Mouse (Mus musculus): ENCODE results near the gene Cst9. TPM values are rescaled to one million over a fixed set of nuclear protein-coding genes. Genes with fewer than 3 reads are reported as not detected.

The Cst9 gene
- total and polyA plus RNA-seq, 2 experiments from 2014 or later = 16.8 TPM; not detected in 1

DNA sequence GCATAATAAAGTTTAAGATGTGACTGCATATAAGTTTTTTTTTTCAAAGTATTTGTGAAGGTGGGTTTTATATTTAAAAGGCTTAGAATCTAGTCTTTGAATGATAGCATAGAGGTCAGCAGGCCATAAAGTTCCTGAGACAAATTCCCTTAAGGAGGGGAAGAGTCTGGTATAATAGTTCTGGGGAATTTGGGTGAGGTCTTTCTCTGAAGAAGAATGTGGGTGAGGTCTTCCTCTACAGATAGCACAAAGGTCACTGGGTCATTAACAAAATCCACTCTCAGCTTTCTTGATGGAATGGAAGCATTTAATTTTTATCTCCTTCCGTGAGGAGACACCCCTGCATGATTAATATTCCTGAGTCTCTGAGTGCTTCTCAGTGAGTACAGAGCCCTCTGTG, 9.0 kb upstream of the Cst9 start:
- Histone ChIP-seq H3K36me3 (replicated peaks; ENCODE audit: control insufficient read depth, insufficient read depth, low read length) (no peaks in the 10 kb centered on the region), H3K9ac (replicated peaks; ENCODE audit: low read depth, low read length) (no peak overlapping the region), H3K4me2 (ENCODE audit: low read depth, low read length) (no peak overlapping the region), H3K4me1 (ENCODE audit: control insufficient read depth, insufficient read depth) (no peaks in the 10 kb centered on the region), H3K27me3 (ENCODE audit: control insufficient read depth, insufficient read depth, low read length) (no peaks in the 10 kb centered on the region), H3K9me3 (replicated peaks; ENCODE audit: control insufficient read depth, low read length) (no peaks in the 10 kb centered on the region), H3K4me3 (ENCODE audit: low read depth, low read length) (no peak overlapping the region), H3K27ac (ENCODE audit: low read depth) (no peak overlapping the region)
- ATAC-seq (ENCODE audit: insufficient read depth, low read depth) = no peak
- TF ChIP-seq CTCF (IDR thresholded peaks at IDR 0.05; ENCODE audit: low read depth) = no peak
- TF ChIP-seq EP300 (IDR thresholded peaks at IDR 0.05; ENCODE audit: low read depth) = no peak
- WGBS = 37% methylated on average over 1 of the region's 1 CpGs
- no peak for DNase-seq (ENCODE audit: low spot score)

DNA sequence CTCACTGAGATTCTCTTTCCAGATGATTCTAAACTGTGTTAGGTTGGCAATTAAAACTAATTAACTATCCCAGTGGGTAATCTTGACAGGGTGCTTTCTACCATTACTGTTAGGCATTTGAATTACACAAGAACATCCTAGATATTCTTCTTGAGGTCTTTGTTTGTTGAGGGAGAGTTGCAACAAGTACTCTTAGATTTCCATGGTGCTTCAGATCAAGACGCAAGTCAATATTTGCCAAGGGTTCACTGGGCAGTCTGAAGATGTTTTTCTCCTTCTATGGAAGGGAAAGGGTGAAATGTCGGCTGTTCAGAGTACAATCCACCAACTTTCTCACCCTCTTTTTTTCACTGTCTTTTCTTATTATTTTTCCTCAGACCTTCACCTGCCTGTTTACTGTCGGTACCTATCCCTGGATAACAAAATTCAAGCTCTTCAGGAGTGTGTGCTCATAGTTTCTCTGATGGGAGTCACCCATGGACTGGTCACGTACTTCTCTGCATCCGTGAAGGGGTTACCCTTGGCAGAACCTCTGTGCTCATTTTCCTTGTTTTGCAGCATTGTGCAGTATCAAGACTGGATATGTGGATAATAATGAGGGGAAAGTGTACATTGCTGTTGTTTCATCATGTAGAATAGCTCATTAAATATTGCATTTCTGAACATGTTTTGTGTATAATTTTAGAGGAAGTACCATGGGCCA, 3.3 kb downstream of the Cst9 start:
- ATAC-seq (ENCODE audit: insufficient read depth, low read depth) (no peak), DNase-seq (ENCODE audit: low spot score) (no peak)
- Histone ChIP-seq H3K36me3 (replicated peaks; ENCODE audit: control insufficient read depth, insufficient read depth, low read length) (no peaks in the 10 kb centered on the region), H3K4me2 (ENCODE audit: low read depth, low read length) (no peak overlapping the region), H3K9me3 (replicated peaks; ENCODE audit: control insufficient read depth, low read length) (no peaks in the 10 kb centered on the region), H3K9ac (replicated peaks; ENCODE audit: low read depth, low read length) (no peak overlapping the region), H3K4me3 (ENCODE audit: low read depth, low read length) (no peak overlapping the region), H3K27me3 (ENCODE audit: control insufficient read depth, insufficient read depth, low read length) (no peaks in the 10 kb centered on the region), H3K27ac (ENCODE audit: low read depth) (no peak overlapping the region), H3K4me1 (ENCODE audit: control insufficient read depth, insufficient read depth) (no peaks in the 10 kb centered on the region)
- WGBS = 78% methylated on average over 5 of the region's 5 CpGs
- no peak for TF ChIP-seq CTCF (IDR thresholded peaks at IDR 0.05; ENCODE audit: low read depth)
- no peak for TF ChIP-seq EP300 (IDR thresholded peaks at IDR 0.05; ENCODE audit: low read depth)

DNA sequence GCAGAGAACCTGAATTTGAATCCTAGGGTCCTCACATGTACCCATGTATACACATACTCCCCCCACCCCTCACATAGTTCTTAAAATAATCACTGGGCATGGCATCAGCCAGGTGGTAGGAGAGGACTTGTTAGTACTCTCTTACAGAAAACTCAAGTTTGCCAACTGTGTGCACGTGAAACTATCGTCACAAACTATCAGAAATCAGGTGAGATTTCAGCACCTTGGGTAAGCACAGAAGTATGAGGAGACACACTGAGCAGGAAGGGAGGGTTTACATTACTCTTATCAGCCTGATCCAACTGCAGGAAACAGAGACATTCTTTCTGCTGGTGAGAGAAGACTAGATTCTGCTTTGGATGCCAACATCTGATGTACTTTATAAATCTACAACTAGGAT, 4.3 kb downstream of the Cst9 start:
- H3K27me3 ChIP-seq (ENCODE audit: control insufficient read depth, insufficient read depth, low read length) = no peaks in the 10 kb centered on the region
- no peak for TF ChIP-seq CTCF (IDR thresholded peaks at IDR 0.05; ENCODE audit: low read depth)
- no peak for TF ChIP-seq EP300 (IDR thresholded peaks at IDR 0.05; ENCODE audit: low read depth)
- DNase-seq (ENCODE audit: low spot score) (no peak), ATAC-seq (ENCODE audit: insufficient read depth, low read depth) (no peak)
- H3K9ac ChIP-seq (replicated peaks; ENCODE audit: low read depth, low read length) = no peak overlapping the region
- H3K4me1 ChIP-seq (ENCODE audit: control insufficient read depth, insufficient read depth) = no peaks in the 10 kb centered on the region
- no peaks in the 10 kb centered on the region for H3K9me3 ChIP-seq (replicated peaks; ENCODE audit: control insufficient read depth, low read length)
- H3K4me3 ChIP-seq (ENCODE audit: low read depth, low read length) = no peak overlapping the region
- WGBS = 38% methylated on average over 2 of the region's 2 CpGs
- H3K4me2 ChIP-seq (ENCODE audit: low read depth, low read length) = no peak overlapping the region
- H3K27ac ChIP-seq (ENCODE audit: low read depth) = no peak overlapping the region
- no peaks in the 10 kb centered on the region for H3K36me3 ChIP-seq (replicated peaks; ENCODE audit: control insufficient read depth, insufficient read depth, low read length)

DNA sequence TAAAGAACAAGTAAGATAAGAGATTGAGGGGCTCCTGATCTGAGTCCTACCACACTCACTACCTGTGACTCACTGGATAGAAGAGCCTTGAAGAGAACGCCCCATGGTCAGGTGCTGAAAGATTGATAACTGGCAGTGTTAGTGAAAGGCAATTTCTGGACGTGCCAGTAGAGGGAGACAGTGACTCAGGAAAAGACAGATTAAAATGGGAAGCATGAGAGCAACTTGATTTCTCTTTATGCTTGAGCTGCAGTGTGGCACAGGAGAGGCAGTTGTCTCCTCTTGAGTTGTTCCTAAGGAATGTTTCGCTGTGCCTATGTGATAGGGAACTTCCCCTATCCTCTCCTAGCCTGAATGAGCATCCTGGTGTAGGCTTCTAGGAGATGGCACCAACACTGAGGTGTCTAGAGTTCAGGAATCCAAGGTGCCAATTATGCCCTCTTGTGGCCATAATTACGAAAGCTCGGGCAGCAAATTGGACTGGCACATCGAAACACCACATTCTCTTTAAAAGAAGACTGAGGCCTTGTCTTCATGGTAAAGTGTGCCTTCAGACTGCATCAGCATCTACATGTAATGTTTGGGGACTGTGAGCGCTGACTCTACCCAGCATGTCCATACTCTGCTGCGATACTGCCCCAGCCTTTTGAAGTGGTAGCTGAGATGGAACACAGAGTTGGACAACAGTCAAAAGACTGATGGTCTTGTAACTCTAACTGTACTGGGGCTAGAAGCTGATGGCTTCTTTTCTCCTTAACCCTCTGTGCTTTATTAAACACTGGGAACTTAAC, 16.4 kb downstream of the Cst9 start:
- Histone ChIP-seq H3K9ac (replicated peaks; ENCODE audit: low read depth, low read length) (no peak overlapping the region), H3K27ac (ENCODE audit: low read depth) (no peak overlapping the region), H3K4me3 (ENCODE audit: low read depth, low read length) (no peak overlapping the region), H3K4me2 (ENCODE audit: low read depth, low read length) (no peak overlapping the region), H3K4me1 (ENCODE audit: control insufficient read depth, insufficient read depth) (peaks cover under 1% of the 10 kb centered on the region; the same call in 1 of the 2 replicates), H3K9me3 (replicated peaks; ENCODE audit: control insufficient read depth, low read length) (no peaks in the 10 kb centered on the region), H3K36me3 (replicated peaks; ENCODE audit: control insufficient read depth, insufficient read depth, low read length) (no peaks in the 10 kb centered on the region), H3K27me3 (ENCODE audit: control insufficient read depth, insufficient read depth, low read length) (no peaks in the 10 kb centered on the region)
- DNase-seq (ENCODE audit: low spot score) (peak; percentile 79), ATAC-seq (ENCODE audit: insufficient read depth, low read depth) (peak; percentile 67)
- TF ChIP-seq CTCF (IDR thresholded peaks at IDR 0.05; ENCODE audit: low read depth) (peak; percentile 92), EP300 (IDR thresholded peaks at IDR 0.05; ENCODE audit: low read depth) (no peak)
- 37% methylated on average over 8 of the region's 8 CpGs for WGBS

DNA sequence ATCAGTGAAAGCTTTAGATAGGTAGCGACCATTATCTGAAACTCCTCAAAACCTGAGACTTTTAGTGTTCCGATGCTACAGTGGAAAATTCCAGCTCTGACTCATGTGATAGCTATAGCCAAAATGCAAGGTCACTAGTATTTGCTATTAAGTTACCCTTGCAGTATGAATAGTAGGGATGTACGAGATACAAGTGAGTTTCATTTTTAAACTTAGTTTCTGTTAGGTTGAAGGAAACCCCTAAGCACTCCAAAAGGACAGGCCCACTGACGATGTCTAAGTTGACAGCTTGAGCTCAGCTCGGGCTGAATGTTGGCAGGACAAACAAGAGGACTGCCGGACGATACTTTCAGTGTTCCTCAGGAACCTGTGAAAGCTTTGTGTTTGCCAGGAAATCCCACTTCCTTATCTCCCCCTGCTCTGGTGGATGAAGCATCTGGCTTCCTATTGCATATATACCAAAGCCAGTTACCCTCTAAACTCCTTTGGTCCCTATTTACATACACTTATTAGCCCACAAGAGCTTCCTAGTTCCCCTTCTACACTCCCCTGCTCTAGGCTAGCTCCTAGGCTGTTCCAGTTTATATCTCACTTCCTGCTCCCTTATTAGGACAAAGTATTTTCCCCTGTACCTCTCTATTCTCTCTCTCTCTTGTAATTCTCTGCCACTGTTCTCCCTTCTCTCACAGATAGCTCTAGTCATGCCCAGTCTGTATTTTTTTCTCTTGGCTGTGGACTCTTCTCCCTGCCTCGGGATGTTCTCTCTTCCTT, 21.9 kb downstream of the Cst9 start:
- Histone ChIP-seq H3K4me1 (ENCODE audit: control insufficient read depth, insufficient read depth) (peaks cover 17% of the 10 kb centered on the region), H3K36me3 (replicated peaks; ENCODE audit: control insufficient read depth, insufficient read depth, low read length) (no peaks in the 10 kb centered on the region), H3K9ac (replicated peaks; ENCODE audit: low read depth, low read length) (no peak overlapping the region), H3K4me3 (ENCODE audit: low read depth, low read length) (peak overlapping the region; percentile 8), H3K4me2 (ENCODE audit: low read depth, low read length) (peak overlapping the region; percentile 38), H3K27ac (ENCODE audit: low read depth) (peak overlapping the region; percentile 76), H3K9me3 (replicated peaks; ENCODE audit: control insufficient read depth, low read length) (no peaks in the 10 kb centered on the region), H3K27me3 (ENCODE audit: control insufficient read depth, insufficient read depth, low read length) (no peaks in the 10 kb centered on the region)
- ATAC-seq (ENCODE audit: insufficient read depth, low read depth) = peak; percentile 57
- TF ChIP-seq EP300 (IDR thresholded peaks at IDR 0.05; ENCODE audit: low read depth) (no peak), CTCF (IDR thresholded peaks at IDR 0.05; ENCODE audit: low read depth) (no peak)
- DNase-seq (ENCODE audit: low spot score) = peak; percentile 21
- 18% methylated on average over 8 of the region's 8 CpGs for WGBS

All from heart, postnatal 0 days (tissue).